Mouse (Mus musculus) CD4-positive, CD25-positive, alpha-beta regulatory T cell, adult 4 months (primary cell): ENCODE measurements around the gene Speg. TPM values are rescaled to one million over a fixed set of nuclear protein-coding genes. Genes with fewer than 3 reads are reported as not detected.
A peak's percentile ranks its signal among the peaks of the same experiment; 100 is the strongest.

Experiments used
- ATAC-seq: one replicate; pipeline ENCODE4 v1.8.0; 2017
- polyA plus RNA-seq, 2 experiments: library from polyadenylated mRNA; unstranded; fragments of 100-300 nt; shearing (Covaris generic); gene quantifications; one replicate each; pipeline ENCODE4 v1.2.1; 2017

Speg gene
- polyA plus RNA-seq, 2 experiments from 2014 or later = 0.03 TPM; not detected in 1

DNA sequence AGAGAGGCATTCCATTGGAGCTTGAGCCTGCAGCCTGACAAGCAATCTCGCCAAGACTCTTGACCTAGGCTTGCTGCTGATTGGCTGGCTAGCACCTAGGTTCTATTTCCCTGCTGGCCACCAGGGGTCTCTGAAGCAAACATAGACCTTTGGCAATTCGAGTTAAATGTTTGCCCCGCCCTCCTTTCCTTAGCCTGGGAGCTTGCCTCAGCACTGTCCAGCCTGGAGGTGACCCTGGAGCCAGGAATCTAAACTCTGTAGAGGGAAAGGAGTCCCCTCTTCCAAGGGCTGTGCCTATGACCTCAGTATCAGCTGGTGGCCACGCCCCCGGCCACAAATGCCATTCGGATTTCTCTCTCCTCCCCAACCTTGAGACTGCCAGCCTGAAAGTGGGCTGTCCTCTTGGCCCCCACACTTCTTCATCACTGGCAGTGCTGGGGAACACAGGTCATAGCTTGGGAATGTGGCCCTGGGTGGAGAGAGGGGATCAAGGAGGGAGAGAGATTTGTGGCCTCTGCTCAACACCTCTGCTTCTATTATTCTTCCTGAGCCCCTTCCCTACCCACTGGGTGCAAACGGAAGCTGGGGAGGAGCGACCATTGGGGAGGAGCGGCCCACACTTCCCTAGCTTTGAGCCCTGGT is 23.8 kb downstream of the Speg start:
- peak; percentile 61 for ATAC-seq

- no peak for ATAC-seq
Measured at GRCm38 (mm10) chr1:75399755-75400492, 24.8 kb downstream of the Speg start.

GRCm38 (mm10) chr1:75400493-75401115 is 25.5 kb downstream of the Speg start:
- no peak for ATAC-seq

- no peak for ATAC-seq
Measured at GRCm38 (mm10) chr1:75405547-75405946, 30.4 kb downstream of the Speg start.

GRCm38 (mm10) chr1:75406173-75406572 is 31.1 kb downstream of the Speg start:
- ATAC-seq = no peak

DNA sequence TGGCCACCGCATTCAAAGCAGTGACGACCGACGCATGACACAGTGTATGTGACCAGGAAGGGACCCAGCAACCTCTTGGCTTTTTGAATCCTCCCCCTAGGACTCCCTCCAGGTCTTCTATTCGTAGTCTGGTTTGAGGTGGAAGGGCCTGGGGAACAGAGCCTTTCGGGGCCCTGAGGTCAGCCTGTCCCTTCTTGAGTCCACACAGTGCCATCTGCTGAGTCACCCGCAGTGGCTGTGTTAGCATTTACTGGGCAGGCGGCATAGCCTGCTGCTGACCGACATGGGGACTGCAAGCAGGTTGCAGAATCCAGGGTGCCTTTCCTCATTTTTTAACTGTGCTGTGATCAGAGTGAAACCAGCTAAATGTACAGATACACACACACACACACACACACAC is 32.0 kb downstream of the Speg start:
- no peak for ATAC-seq

- no peak for ATAC-seq
Measured at GRCm38 (mm10) chr1:75408210-75408609, 33.1 kb downstream of the Speg start.

DNA sequence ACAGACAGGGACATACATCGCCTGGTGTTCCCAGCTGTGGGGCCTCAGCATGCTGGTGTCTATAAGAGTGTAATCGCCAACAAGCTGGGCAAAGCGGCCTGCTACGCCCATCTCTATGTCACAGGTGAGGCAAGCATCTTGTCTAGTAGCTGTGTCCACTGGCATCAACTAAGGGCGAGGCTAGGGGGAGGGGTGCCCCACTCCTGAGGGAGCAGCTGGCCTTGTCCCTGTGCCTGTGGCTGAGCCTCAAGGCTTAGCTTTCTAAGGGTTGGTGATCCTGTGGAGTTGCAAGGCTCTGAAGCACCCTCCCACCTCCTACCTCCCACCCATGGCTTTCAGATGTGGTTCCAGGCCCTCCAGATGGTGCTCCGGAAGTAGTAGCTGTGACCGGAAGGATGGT is 34.9 kb downstream of the Speg start:
- no peak for ATAC-seq

GRCm38 (mm10) chr1:75412196-75412595 is 37.1 kb downstream of the Speg start:
- ATAC-seq = no peak

DNA sequence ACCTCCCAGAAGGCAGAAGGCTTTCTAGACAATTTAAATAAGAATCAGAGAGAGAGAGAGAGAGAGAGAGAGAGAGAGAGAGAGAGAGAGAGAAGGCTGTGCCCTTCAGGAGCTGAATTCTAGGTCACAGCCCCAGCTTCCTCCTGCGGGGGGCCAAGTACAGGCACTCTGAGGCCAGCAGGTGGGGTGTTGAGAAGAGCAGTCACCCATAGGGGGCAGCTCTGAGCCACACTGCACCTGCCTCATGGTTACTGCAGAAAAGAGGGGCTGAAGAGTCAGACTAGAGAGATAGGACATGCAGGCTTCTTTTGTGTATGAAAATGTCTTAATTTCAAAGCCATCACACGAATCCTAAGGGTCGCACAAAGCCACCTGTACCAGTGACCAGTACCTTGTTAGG is 38.7 kb downstream of the Speg start:
- ATAC-seq = no peak

DNA sequence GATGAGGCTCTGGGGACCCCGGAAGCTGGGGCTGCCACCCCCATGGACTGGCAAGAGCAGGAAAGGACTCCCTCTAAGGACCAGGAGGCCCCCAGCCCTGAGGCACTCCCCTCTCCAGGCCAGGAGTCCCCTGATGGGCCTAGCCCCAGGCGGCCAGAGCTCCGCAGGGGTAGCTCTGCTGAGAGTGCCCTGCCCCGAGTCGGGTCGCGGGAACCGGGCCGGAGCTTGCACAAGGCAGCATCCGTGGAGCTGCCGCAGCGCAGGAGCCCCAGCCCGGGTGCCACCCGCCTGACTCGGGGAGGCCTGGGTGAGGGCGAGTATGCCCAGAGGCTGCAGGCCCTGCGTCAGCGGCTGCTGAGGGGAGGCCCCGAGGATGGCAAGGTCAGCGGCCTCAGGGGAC is 46.7 kb downstream of the Speg start:
- no peak for ATAC-seq

DNA sequence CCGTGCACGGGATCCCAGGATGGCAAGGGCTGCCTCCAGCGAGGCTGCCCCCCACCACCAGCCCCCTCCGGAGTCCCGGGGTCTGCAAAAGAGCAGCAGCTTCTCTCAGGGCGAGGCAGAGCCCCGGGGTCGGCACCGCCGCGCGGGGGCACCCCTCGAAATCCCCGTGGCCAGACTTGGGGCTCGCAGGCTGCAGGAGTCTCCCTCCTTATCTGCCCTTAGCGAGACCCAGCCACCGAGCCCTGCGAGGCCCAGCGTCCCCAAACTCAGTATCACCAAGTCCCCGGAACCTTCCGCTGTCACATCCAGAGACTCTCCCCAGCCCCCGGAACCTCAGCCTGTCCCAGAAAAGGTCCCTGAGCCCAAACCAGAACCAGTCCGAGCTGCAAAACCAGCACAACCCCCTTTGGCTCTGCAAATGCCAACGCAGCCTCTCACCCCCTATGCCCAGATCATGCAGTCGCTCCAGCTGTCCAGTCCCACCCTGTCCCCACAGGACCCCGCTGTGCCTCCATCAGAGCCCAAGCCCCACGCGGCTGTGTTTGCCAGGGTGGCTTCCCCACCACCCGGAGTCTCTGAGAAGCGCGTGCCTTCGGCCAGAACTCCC is 47.2 kb downstream of the Speg start:
- ATAC-seq = no peak

DNA sequence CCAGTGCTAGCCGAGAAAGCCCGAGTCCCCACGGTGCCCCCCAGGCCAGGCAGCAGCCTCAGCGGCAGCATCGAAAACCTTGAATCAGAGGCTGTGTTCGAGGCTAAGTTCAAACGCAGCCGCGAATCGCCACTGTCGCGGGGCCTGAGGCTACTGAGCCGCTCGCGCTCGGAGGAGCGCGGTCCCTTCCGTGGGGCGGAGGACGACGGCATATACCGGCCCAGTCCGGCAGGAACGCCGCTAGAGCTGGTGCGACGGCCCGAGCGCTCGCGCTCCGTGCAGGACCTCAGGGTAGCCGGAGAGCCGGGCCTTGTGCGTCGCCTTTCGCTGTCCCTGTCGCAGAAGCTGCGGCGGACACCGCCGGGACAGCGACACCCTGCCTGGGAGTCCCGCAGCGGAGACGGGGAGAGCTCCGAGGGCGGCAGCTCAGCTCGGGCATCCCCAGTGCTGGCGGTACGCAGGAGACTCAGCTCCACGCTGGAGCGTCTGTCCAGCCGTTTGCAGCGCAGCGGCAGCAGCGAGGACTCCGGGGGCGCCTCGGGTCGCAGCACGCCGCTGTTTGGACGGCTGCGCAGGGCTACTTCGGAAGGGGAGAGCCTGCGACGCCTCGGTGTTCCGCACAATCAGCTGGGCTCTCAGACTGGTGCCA is 47.9 kb downstream of the Speg start:
- ATAC-seq = no peak

- ATAC-seq = no peak
Measured at GRCm38 (mm10) chr1:75423780-75424390, 48.8 kb downstream of the Speg start.

DNA sequence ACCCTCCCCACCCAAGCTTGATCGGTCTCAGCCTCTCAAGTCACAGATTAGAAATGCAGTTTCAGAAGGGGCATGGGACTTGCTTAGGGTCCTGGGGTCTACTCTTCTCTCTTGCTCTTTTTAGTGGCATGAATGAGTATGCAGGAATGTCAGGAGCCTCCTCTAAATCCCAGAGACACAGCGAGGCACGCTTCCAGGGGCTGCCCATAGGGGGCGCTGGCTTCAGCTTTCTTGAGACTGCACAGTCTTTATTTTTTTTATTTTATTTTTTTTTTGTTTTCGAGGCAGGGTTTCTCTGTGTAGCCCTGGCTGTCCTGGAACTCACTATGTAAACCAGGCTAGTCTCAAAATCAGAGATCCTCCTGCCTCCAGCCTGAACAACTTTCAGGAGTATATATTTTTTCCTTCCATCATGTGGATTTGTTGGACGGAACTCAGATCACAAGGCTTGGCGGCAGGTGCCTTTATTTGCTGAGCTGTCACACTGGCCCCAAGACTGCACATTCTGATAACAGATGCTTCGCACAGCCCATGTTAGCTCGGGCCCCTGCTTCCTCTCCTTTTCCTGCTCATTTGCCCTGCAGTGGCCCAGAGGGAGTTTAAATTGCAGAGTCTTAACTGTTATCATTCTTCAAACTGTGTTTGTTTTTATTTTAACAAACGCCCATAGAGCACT is 50.8 kb downstream of the Speg start:
- no peak for ATAC-seq

DNA sequence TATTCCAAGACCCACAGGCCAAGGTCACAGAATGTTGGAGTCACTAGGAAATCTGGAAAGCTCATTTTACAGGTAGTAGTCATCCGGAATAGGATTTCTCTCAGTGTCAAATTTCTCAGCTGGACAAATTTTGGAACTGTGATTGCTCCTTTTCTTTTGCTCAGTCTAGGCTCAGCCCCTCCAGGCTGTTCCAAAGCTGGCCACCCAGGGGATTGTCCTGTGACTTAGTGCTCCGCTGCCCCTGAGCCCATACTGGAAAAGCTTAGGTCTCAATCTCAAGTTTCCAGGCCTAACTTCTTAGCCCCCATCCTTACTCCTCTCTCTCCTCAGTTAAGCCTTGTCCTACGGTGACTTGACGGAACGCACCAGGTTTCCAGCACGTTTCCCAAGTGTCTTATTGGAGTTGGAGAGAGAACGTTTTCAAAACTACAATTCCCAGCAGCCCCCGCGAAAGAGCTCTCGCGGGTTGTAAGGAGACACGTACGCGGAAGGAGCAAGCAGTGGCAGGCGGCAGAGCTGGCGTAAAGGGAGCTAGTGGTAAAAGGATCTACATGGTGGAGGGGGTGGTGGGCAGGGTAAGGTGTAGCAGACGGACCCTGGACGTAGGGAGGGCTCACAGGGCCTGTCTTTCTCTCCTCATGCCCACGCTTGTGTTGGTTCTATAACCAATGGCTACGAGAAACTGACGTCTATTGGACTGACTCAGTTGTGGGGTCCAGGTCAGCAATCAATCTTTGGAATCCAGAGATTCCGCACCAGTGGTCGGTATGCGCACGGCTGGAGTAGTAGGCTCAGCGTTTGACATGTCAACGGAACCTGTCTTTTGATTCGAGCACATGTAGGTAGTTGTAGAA is 60.6 kb downstream of the Speg start, which contains the start of gene Gmppa:
Gmppa (plus strand) TSS at position 456 of the 854 bp plus-strand sequence.
- ATAC-seq = peak; percentile 99

DNA sequence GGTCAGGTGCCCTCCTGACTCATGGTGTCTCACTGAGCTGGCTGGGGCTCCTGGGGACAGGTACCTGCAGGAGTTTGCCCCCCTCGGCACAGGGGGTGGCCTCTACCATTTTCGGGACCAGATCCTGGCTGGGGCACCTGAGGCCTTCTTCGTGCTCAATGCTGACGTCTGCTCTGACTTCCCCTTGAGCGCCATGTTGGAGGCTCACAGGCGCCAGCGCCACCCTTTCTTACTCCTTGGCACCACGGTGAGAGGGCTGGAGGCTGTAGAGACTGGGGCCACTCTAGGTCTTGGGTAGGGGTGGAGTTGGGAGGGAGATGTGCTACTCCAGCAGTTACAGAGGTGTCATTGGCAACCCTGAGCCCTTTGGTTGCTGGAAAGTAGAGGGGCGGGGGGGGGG is 63.7 kb downstream of the Speg start:
- ATAC-seq = no peak

- ATAC-seq = no peak
Measured at GRCm38 (mm10) chr1:75440661-75441060, 65.6 kb downstream of the Speg start.

DNA sequence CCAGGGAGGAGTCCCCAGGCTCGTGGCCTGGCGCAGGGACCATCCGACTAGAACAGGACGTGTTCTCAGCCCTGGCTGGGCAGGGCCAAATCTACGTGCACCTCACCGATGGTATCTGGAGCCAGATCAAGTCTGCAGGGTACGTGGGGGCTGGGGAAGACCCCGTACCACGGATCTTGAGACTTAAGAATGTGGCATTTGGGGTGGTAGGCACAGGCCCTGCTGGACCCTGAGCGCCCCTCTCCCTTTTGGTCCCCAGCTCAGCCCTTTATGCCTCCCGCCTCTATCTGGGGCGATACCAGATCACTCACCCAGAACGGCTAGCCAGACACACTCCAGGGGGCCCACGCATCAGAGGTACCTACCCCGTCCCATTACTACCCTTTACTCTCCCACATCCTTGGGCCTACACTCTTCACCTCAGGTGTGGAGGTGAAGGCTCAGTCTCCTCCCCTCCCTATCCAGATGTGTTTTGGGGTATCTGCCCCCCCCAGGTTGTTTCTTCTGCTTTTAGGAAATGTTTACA is 66.4 kb downstream of the Speg start:
- ATAC-seq = no peak

DNA sequence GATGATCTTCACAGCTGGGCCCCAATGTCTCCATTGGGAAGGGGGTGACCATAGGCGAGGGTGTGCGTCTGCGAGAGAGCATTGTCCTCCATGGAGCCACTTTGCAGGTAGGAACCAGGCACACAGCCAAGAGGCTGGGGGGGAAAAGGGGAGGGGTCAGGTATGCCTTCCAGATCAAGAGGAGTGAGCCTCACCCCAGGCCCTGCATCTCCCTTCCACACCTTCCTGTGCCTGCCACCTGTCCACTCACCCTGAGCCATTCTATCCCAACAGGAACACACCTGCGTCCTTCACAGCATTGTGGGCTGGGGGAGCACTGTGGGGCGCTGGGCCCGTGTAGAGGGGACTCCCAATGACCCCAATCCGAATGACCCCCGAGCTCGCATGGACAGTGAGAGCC is 67.1 kb downstream of the Speg start:
- ATAC-seq = no peak

- no peak for ATAC-seq
Measured at GRCm38 (mm10) chr1:75442811-75443210, 67.7 kb downstream of the Speg start.
